Mouse (Mus musculus) heart, postnatal 0 days (tissue): ENCODE data around the gene Islr. TPM values are rescaled to one million over a fixed set of nuclear protein-coding genes. Genes with fewer than 3 reads are reported as not detected.

Source experiments
- ATAC-seq: fragments of 200-750 bp; cut with Nextera tagmentation; 2 replicates; pipeline ENCODE4 v1.8.0; 2017; ENCODE audit warnings: low read depth, moderate number of reproducible peaks, moderate library complexity; ENCODE audit not compliant: insufficient read depth
- DNase-seq: peaks from one replicate; pipeline ENCODE4 v3.0.0-alpha.2; 2016; ENCODE audit warnings: low spot score
- H3K27ac ChIP-seq: fragments of 300-500 bp; sonication (generic); 2 replicates; pipeline ENCODE4 v1.5.1; 2014; ENCODE audit warnings: low read depth, mild to moderate bottlenecking
- H3K27me3 ChIP-seq: fragments of 300-500 bp; sonication (generic); 2 replicates; pipeline ENCODE4 v1.6.1; 2014; ENCODE audit warnings: low read length, mixed read lengths; ENCODE audit not compliant: control insufficient read depth, insufficient read depth
- H3K36me3 ChIP-seq: fragments of 300-500 bp; sonication (generic); replicated peaks from 2 replicates; pipeline ENCODE4 v1.6.1; 2014; ENCODE audit warnings: low read length, mixed read lengths; ENCODE audit not compliant: control insufficient read depth, insufficient read depth
- H3K4me1 ChIP-seq: fragments of 300-500 bp; sonication (generic); 2 replicates; pipeline ENCODE4 v1.6.1; 2014; ENCODE audit warnings: antibody characterized with exemption; ENCODE audit not compliant: control insufficient read depth, insufficient read depth
- H3K4me2 ChIP-seq: fragments of 300-500 bp; sonication (generic); 2 replicates; pipeline ENCODE4 v1.6.1; 2014; ENCODE audit warnings: low read depth, mild to moderate bottlenecking, low read length, moderate library complexity
- H3K4me3 ChIP-seq: fragments of 300-500 bp; sonication (generic); 2 replicates; pipeline ENCODE4 v1.5.1; 2014; ENCODE audit warnings: low read depth, low read length
- H3K9ac ChIP-seq: fragments of 300-500 bp; sonication (generic); replicated peaks from 2 replicates; pipeline ENCODE4 v1.6.1; 2014; ENCODE audit warnings: low read depth, low read length, mixed read lengths
- H3K9me3 ChIP-seq: fragments of 300-500 bp; sonication (generic); replicated peaks from 2 replicates; pipeline ENCODE4 v1.6.1; 2016; ENCODE audit warnings: low read length; ENCODE audit not compliant: control insufficient read depth
- CTCF ChIP-seq: IDR thresholded peaks from 2 replicates; pipeline ENCODE4 v1.5.1; 2016; ENCODE audit warnings: antibody characterized with exemption, control low read depth, low read depth
- EP300 ChIP-seq: IDR thresholded peaks from 2 replicates; pipeline ENCODE4 v1.6.1; 2016; ENCODE audit warnings: antibody characterized with exemption, low read depth
- WGBS: fragments of 180-500 bp; shearing (Covaris S2); extraction: QIAGEN DNeasy Blood & Tissue Kit; methylation state at CpG from one replicate; pipeline ENCODE4 v1.1.7; 2014; 5-methylcytosine and 5-hydroxymethylcytosine counted together
- polyA plus RNA-seq: library from polyadenylated mRNA; unstranded; fragments of >200 nt; fragmentation: Nextera tagmentation; extraction: Ambion mirVana; gene quantifications from 2 replicates; pipeline ENCODE4 v1.2.1, GENCODE M21; 2015
- total RNA-seq: library from RNA; depleted of rRNA; stranded (reverse); fragments of >200 nt; gene quantifications from 2 replicates; pipeline ENCODE4 v1.2.3, GENCODE M21; 2014; ENCODE audit warnings: low replicate concordance

Islr gene
- total and polyA plus RNA-seq, 2 experiments from 2014 or later = 14.4 to 39.9 TPM

DNA sequence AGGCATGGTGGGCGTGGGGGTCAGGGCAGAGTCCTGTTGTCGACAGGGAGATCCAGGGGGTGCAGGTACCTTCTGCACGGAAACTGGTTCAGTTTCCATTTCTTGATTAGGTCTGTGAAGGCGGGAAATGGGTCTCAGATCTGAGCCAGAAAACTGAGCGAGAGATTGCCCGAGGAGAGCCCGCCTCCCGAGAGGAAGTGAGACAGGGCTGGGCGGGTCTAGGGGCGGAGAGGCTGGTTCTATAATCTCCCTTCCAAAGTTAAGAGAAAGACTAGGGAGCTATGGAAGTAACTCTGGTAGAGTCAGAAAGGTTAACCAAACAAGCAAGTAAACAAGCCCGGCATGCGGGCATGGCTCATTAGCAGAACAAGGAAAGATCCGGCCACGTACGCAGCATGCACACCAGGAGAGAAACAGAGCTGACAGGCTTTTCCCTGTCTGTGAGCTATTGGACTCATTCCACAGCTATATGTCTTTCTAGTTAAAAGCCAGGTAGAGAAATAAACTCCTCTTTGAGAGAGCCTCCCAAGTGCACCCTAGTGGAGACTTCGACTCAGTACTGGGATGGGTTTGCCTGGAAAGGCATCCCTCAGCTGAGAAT is 45.6 kb upstream of the Islr start, which contains the start of gene Pml:
TSS of gene Pml (minus strand) at position 195 of the 601 bp plus-strand sequence.
- 0% methylated on average over 16 of the region's 16 CpGs for WGBS
- H3K9me3 ChIP-seq = no peaks in the 10 kb centered on the region
- peak; percentile 62 for ATAC-seq
- H3K4me1 ChIP-seq = peaks cover 38% of the 10 kb centered on the region
- peak; percentile 83 for DNase-seq
- peak within 1 kb of the TSS; percentile 89 for H3K4me2 ChIP-seq
- no peaks in the 10 kb centered on the region for H3K27me3 ChIP-seq
- H3K4me3 ChIP-seq = peak within 1 kb of the TSS; percentile 72
- peak within 1 kb of the TSS; percentile 71 for H3K9ac ChIP-seq
- H3K27ac ChIP-seq = peak within 1 kb of the TSS; percentile 91
- 0 out of 2 replicates have a peak, but pooled peaks cover 5% of the 10 kb centered on the region for H3K36me3 ChIP-seq
- TF ChIP-seq CTCF (peak; percentile 19), EP300 (no peak)

GRCm38 (mm10) chr9:58248746-58249413 is 44.8 kb upstream of the Islr start:
- Histone ChIP-seq H3K27me3 (no peaks in the 10 kb centered on the region), H3K4me2 (peak overlapping the region; percentile 89), H3K4me1 (peaks cover 38% of the 10 kb centered on the region), H3K27ac (peak overlapping the region; percentile 91), H3K9me3 (no peaks in the 10 kb centered on the region), H3K9ac (peak overlapping the region; percentile 71), H3K36me3 (0 out of 2 replicates have a peak, but pooled peaks cover 5% of the 10 kb centered on the region), H3K4me3 (peak overlapping the region; percentile 72)
- TF ChIP-seq CTCF (no peak), EP300 (no peak)
- DNase-seq (no peak), ATAC-seq (no peak)
- 21% methylated on average over 7 of the region's 7 CpGs for WGBS

DNA sequence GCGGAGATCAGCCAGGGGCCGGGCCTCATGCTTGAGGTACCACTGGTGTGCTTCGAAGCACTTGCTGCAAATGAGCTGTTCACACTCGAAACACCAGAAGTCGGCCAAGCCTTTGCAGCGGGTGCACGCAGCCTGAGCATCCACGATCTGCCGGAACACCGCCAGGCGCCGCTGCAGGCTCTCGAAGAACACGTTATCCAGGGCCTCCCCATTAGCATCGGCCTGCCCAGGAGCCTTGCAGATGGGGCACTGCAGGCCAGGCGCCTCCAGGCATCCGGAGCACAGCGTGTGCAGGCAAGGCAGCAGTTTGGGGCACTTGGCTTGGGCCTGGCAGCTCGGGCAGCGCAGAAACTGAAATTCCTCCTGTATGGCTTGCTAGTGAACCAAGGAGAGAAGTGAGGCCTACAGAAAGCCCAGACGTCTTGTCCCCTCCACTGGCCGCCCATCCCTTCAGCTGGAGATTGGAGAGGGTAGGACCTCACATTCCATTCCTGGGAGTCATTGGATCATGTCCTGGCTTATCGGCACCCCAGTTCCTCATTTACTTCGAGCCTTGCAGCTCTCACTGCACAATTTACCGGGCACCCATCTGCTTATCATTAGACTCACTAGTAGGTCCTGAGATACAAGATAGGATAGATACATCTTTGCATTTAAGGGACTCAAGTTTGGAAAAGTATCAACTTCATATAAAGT is 43.1 kb upstream of the Islr start:
- DNase-seq (peak; percentile 85), ATAC-seq (peak; percentile 77)
- Histone ChIP-seq H3K9ac (peak overlapping the region; percentile 24; the same call in 1 of the 2 replicates), H3K27me3 (no peaks in the 10 kb centered on the region), H3K4me2 (peak overlapping the region; percentile 89), H3K36me3 (peaks cover 8% of the 10 kb centered on the region; the same call in 1 of the 2 replicates), H3K27ac (peak overlapping the region; percentile 76), H3K4me3 (peak overlapping the region; percentile 36), H3K4me1 (peaks cover 42% of the 10 kb centered on the region), H3K9me3 (no peaks in the 10 kb centered on the region)
- TF ChIP-seq CTCF = peak; percentile 80
- no peak for TF ChIP-seq EP300
- 5% methylated on average over 25 of the region's 25 CpGs for WGBS

DNA sequence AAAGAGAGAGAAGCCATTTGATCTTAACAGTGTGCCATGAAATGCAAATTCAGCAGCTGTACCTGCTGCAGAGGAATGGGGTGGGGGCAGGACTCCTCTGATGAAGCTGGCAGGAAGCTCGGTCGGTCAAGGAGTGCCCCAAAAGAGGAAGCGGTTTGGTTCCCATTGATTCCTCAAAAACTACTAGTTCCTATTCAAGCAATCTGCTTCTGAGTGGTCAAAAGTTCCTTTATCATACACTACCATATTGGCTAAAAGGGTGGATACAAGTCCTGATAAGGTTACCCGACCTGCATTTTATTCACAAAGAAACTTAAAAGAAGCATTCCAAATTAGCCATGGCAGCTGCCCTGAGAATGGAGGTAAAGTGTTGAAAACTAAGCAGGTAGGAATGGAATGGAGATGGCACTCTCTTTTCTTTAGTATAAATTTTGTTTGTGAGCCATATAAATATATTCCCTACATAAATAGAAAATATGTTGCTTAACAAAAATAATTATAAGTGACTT is 42.0 kb upstream of the Islr start:
- Histone ChIP-seq H3K27me3 (no peaks in the 10 kb centered on the region), H3K9me3 (no peaks in the 10 kb centered on the region), H3K4me1 (peaks cover 44% of the 10 kb centered on the region), H3K4me3 (no peak overlapping the region), H3K36me3 (peaks cover 8% of the 10 kb centered on the region; the same call in 1 of the 2 replicates), H3K27ac (no peak overlapping the region), H3K9ac (no peak overlapping the region), H3K4me2 (no peak overlapping the region)
- TF ChIP-seq CTCF = no peak
- TF ChIP-seq EP300 = no peak
- ATAC-seq (no peak), DNase-seq (no peak)
- 58% methylated on average over 4 of the region's 4 CpGs for WGBS

DNA sequence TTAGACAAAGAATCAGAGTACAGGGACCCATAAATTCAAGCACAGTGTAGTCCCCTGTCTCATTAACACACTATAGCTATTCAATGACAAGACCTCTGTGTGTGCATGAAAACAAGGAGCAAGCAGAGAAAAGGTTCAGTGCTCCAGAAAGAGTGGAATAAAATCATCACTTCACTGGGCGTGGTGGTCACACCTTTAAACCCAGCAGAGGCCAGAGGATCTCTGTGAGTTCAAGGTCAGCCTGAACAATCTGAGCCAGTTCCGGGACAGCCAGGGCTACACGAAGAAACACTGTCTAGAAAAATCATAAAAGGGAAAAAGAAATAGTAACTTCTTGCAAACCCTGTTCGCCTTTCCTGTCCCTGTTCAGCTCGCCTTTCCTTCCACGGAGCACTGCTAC is 39.6 kb upstream of the Islr start:
- H3K4me3 ChIP-seq = no peak overlapping the region
- DNase-seq (no peak), ATAC-seq (no peak)
- H3K27ac ChIP-seq = no peak overlapping the region
- no peak overlapping the region for H3K4me2 ChIP-seq
- 70% methylated on average over 6 of the region's 6 CpGs for WGBS
- H3K9me3 ChIP-seq = no peaks in the 10 kb centered on the region
- TF ChIP-seq EP300 (no peak), CTCF (no peak)
- peaks cover 27% of the 10 kb centered on the region for H3K4me1 ChIP-seq
- no peak overlapping the region for H3K9ac ChIP-seq
- H3K36me3 ChIP-seq = peaks cover 8% of the 10 kb centered on the region; the same call in 1 of the 2 replicates
- no peaks in the 10 kb centered on the region for H3K27me3 ChIP-seq
